Mouse (Mus musculus): ENCODE results near the gene Ggcx. TPM values are rescaled to one million over a fixed set of nuclear protein-coding genes. Genes with fewer than 3 reads are reported as not detected.
"Not testable (repeated sequence)": the region's sequence is repeated elsewhere in the genome, so short reads cannot be mapped to it uniquely, and the experiment has no call there.

The Ggcx gene
- total RNA-seq, 2 experiments from 2014 or later = 21.7 to 27.0 TPM

DNA sequence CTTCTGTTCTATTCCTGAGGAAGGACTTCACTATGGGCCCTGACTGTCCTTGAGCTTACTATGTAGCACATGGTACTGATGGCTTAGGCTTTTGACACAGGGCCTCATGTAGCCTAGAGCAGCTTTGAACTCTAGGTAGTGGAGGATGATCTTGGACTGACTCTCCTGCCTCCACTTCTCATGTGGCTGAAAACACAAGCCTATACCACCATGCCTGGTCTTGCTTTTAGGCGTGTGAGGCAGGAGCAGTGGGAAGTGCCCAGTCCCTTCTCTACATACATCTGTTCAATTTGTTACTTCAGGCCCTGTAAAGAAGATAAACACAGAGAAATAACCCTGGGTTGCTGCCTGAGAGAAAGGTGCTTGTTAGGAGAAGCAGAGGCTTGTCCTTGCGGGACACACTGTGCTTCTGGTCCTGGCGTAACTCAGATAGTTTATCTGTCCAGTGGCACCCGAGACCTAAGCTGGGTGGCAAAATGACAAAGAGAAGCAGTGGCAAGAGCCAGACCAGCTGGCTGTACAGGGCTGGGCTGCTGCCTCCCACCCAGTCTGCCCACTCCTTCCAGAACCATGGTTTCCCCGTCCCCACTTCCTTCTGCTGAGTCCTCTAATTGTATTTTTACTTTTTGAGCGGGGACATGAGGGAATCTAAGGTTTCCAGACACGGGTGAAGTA is 40.1 kb downstream of the Ggcx start:
- intact Hi-C loops (cut with DNase I) = no loop called here
- no peak for DNase-seq (ENCODE audit: low spot score in 2 of 2)

DNA sequence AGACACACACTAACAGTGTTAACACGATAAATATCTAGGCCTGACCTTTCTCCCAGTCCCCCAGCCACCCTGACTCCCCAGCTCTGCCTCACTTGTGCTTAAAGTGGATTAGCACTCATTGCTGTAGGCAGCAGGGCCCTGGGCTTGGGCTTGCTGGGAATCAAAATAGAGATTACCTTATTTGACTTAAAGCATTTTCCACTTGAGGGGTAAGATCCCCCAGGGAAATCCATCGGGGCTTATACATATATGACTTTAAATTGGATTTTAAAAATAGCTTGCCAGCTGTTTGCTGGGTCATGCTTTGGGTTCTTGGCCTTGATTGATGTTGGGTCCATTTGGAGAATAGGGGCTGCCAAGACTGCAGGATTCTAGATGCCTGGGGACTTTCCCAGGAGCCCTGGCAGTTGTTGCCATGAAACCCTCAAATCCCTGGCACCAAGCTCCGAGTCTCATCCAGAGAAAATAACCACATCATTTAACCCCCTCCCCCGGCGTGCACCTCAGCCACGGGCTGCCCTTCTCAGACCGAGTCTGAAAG is 40.8 kb downstream of the Ggcx start:
- DNase-seq (ENCODE audit: low spot score in 2 of 2) = no peak
- intact Hi-C loops (cut with DNase I) = loop anchor here (5.0 kb wide), 1 partner anchor 57 kb away; no protein-coding TSS in a partner anchor

DNA sequence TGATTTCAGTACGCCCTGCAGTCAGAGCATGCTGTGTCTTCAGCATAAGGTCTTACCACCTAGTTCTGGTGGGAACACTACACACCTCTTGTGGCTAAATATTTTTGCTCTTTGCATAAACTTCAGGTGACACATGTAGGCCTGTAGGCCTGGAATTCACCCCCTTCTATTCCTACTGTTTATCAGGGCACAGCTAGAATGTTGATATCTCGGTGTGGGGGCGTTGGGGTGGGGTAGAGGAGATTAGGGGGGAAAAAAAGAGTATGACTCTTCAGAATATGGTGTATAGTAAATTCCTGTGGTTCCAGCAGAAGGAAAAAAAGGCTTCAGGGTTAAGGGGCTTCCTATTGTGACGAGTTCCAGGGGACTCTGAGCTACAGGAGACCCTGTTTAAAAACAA is 42.5 kb downstream of the Ggcx start:
- DNase-seq (ENCODE audit: low spot score in 2 of 2) = no peak
- intact Hi-C loops (cut with DNase I) = loop anchor here (5.0 kb wide), 1 partner anchor 56 kb away; no protein-coding TSS in a partner anchor

DNA sequence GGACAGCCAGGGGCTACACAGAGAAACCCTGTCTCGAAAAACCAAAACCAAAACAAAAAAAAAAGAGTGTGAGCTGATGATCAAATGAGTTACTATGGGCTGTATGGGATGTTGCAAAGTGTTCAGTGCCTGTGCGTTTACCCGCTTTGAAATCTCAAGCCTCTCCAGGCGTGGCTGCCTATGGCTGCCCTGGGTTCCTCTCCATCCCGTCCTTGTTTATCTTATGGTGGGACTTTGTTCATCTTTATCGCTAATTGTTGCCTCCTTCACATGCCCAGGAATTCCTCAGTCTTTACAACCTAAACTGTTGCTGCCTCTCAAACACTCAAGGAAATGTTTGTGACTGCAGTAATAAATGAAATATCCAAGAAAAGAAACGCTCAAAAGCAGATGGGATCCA is 44.3 kb downstream of the Ggcx start:
- intact Hi-C loops (cut with DNase I) = loop anchor here (5.0 kb wide), 1 partner anchor 54 kb away; no protein-coding TSS in a partner anchor
- DNase-seq (ENCODE audit: low spot score in 2 of 2) = no peak

- intact Hi-C loops (cut with DNase I) = loop anchor here (5.0 kb wide), 1 partner anchor 53 kb away; no protein-coding TSS in a partner anchor
- no peak for DNase-seq (ENCODE audit: low spot score in 2 of 2)
These were observed 44.8 kb downstream of the Ggcx start for GRCm38 (mm10) chr6:72458921-72459320.

DNA sequence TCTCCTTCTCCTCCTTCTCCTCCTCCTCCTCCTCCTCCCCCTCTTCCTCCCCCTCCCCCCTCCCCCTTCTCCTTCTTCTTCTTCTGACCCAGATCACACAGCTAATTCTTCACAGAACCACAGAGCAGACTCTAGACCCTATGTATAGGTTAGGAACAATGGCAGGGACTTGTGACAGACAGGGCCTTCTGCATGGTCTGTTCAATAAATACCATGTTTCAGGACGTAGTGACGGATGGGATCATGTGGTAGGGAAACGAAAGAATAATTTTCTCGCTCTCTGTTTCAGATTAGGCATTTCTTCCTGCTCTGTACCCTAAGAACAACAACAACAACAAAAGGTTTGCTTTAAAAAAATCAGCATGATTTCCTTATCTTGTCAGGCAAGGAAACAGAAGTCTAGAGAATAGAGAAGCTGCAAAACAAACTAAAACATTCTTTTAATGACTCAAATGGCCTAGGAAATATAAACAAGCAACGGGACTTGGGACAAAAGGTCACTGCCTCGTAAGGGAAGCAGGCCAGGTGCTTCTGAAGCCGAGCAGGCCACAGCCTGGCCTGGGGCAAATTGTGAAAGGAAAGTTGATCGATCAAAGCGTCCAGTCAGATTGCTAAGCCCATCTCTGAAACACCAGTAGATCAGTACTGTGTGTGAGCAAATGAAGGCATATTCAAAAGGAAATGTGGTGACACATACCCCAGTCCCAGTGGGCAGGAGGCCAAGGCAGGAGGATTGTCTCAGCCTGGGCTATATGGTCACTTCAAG is 46.1 kb downstream of the Ggcx start:
- DNase-seq (ENCODE audit: low spot score in 2 of 2) = no peak
- intact Hi-C loops (cut with DNase I) = no loop called here

- intact Hi-C loops (cut with DNase I); DNase-seq (ENCODE audit: low spot score in 2 of 2): not testable (repeated sequence)
These were observed 48.6 kb downstream of the Ggcx start for GRCm38 (mm10) chr6:72462550-72463257.

- intact Hi-C loops (cut with DNase I) = no loop called here
- no peak for DNase-seq (ENCODE audit: low spot score in 2 of 2)
These were observed 51.5 kb downstream of the Ggcx start for GRCm38 (mm10) chr6:72465361-72466157.

DNA sequence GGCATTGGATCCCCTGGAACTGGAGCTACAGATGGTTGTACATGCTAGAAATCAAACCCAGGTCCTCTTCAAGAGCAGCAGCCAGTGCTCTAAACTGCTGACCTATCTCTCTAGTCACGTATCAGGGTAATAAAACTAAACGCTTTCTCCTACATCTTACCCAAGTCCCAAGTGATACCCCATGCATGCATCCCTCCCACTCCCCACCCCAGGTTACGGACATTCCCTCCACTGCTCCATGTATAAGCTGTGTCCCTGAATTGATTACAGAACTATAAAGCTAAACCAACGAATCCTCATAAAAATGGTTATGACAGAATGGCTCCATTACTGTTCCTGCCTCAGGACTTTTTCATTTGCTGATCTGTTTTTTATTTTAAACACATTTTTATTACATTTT is 52.1 kb downstream of the Ggcx start:
- no peak for DNase-seq (ENCODE audit: low spot score in 2 of 2)
- intact Hi-C loops (cut with DNase I) = no loop called here

DNA sequence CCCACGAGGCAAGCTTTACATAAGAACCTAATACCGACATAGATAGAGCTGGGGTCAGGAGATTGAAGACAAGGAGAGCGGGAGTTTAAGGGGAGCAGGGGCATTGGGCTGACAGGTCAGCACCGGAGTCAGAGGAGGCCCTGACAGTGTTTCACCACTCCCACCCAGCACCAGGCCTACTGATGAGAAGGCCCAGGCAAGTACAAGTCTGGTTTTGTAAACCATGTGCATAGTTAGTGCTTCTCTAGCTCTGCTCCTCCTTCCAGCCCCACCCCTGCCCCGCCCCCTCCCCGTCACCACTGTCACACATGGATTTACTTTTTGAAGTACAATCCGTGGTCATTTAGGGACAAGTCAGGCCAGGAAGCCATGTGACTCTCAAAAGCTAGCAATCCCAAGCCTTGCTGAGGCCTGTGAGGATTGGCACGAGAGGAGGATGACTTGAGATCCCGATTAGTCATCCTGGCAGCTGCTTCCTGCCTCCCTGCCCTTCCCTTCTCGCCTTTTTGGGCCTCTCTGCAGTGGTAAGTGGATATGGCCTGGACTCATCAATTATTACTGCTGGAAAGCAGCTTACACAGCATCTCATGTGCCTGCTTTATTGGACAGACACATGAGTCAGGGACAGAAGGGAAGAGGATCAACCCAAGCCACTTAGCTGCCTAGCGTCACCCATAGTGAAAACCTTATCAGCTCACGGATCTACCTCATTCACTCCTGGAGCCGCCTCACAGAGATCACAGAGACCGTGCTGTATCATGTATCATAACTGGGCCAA is 59.3 kb downstream of the Ggcx start:
- intact Hi-C loops (cut with DNase I) = no loop called here
- no peak for DNase-seq (ENCODE audit: low spot score in 2 of 2)

DNA sequence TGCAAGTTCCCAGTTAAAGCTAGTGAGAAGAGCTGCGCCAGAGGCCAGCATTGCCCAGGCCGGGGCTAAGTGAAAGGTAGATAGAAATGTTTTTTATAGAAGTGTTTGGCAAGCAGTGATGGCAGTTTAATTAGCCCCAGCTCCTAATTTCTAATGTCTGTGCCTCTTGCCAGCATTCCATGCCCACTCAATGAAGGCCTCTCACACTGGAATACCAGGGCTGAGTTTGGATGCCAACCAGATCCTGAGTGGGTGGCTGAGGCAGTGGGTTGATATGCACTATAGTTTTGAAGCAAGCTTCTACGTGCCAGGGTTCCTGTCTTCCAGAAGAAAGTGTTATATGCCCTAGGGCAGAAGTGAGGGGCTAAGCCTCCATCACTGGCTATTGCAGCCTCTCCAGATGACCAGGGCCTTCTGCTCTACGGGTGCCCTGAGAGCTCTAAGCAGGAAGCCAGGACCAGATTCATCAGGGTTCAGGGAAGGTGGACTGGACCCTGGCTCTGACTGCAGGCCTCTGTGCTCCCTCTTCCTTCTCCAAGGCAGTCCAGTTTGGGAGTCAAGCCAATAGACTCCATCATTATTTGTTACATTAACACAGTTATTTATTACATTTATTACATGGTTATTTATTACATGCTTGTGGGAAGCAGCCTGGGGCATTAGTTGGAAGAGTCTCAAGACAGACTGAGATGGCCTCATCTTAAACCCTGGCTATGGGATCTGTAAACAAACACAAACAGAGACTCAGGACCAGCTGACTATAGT is 61.3 kb downstream of the Ggcx start:
- intact Hi-C loops (cut with DNase I) = no loop called here
- peak; percentile 42 to 43 for DNase-seq (ENCODE audit: low spot score in 2 of 2)

- no peak for DNase-seq (ENCODE audit: low spot score in 2 of 2)
- intact Hi-C loops (cut with DNase I) = no loop called here
These were observed 62.7 kb downstream of the Ggcx start for GRCm38 (mm10) chr6:72476836-72477235.

DNA sequence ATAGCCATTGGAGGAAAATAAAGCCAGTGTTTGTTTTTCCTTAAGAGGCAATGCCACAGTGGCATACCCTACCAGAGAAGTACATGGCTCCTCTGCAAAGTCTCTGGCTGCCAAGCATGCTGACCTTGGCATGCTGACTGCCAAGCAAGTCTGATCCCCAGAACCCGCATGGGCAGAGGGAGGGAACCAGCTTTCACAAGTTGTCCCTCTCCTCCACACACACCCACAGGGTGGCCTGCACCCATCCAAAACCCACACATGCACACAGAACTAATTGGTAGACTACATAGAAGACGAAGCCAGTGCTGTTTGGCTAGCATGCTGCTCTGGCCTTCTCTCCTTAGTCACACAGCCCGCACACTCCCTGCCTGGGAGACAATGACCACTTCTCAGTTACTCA is 63.5 kb downstream of the Ggcx start:
- DNase-seq (ENCODE audit: low spot score in 2 of 2) = no peak
- intact Hi-C loops (cut with DNase I) = no loop called here

- intact Hi-C loops (cut with DNase I); DNase-seq (ENCODE audit: low spot score in 2 of 2): not testable (repeated sequence)
These were observed 64.6 kb downstream of the Ggcx start for GRCm38 (mm10) chr6:72478691-72479090.

DNA sequence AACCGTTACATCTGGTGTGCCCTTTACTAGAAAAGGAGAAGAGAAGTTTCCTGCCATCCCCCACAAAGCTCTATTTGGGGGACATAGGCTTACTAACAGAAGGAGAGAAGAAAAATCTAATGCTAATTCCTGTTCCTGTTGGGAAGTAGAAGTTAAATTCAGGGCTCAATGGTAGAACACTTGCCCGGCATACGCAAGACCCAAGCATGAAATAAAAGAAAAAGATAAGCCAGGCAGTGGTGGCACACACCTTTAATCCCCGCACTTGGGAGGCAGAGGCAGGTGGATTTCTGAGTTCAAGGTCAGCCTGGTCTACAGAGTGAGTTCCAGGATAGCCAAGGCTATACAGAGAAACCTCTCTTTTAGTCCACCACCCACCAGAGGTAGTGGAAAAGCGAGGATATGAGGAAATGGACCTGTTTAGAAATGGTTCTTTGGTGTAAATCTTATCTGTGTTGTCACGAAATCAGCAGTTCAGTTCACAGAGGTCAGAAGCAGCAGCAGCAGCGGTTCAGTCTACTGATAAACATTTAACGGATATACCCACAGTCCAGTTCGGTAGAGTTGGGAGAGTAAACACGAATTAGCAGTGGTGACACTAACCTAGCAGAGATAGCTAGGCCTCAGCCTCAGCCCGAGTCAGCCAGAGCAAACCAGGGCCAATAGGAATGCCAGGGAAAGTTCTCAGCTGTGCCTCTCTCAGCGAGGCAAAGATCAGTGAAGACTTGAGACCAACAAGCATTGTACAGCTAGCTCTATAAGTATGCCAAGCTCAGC is 65.7 kb downstream of the Ggcx start:
- intact Hi-C loops (cut with DNase I) = no loop called here
- no peak for DNase-seq (ENCODE audit: low spot score in 2 of 2)

DNA sequence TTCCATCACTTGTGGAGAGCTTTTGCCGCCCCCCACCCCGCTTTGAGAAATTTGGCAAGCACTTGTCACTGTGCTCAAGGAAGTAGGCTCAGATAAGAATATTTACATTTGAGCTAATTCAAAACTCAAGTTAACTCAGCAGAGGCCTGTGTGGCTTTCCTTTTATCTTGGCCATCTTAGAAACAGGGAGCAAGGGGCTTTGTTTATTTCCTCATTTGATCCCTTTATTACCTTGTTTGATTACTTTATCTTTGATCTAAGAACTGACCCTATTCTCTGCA is 66.3 kb downstream of the Ggcx start:
- intact Hi-C loops (cut with DNase I) = no loop called here
- no peak for DNase-seq (ENCODE audit: low spot score in 2 of 2)
